Mouse (Mus musculus): ENCODE measurements around the gene Ripply2.
"Not testable (repeated sequence)": the region's sequence is repeated elsewhere in the genome, so short reads cannot be mapped to it uniquely, and the experiment has no call there.

Gene Ripply2

GRCm38 (mm10) chr9:87015288-87015937 lies at the start of gene Ripply2:
TSS of gene Ripply2 (plus strand) at chr9:87015537.
- DNase-seq: peak; percentile 83 to 84

GRCm38 (mm10) chr9:86972471-86972870 lies 42.9 kb upstream of the Ripply2 start:
- DNase-seq: not testable (repeated sequence)

- DNase-seq: peak; percentile 79 to 80
These were observed 41.8 kb upstream of the Ripply2 start for GRCm38 (mm10) chr9:86973562-86973961.

GRCm38 (mm10) chr9:86976896-86977295 lies 38.4 kb upstream of the Ripply2 start:
- peak; percentile 82 to 88 for DNase-seq

- DNase-seq: peak; percentile 59 to 70
These were observed 37.0 kb upstream of the Ripply2 start for GRCm38 (mm10) chr9:86978257-86978907.

- no peak for DNase-seq
These were observed 35.3 kb upstream of the Ripply2 start for GRCm38 (mm10) chr9:86980048-86980447.

GRCm38 (mm10) chr9:86980942-86981341 lies 34.4 kb upstream of the Ripply2 start:
- DNase-seq: no peak

- DNase-seq: peak in 1 of 2 experiments; percentile 26
These were observed 33.8 kb upstream of the Ripply2 start for GRCm38 (mm10) chr9:86981551-86981950.

GRCm38 (mm10) chr9:86984583-86984982 lies 30.8 kb upstream of the Ripply2 start:
- DNase-seq: no peak

GRCm38 (mm10) chr9:86985105-86985504 lies 30.2 kb upstream of the Ripply2 start:
- DNase-seq: no peak

- no peak for DNase-seq
These were observed 28.5 kb upstream of the Ripply2 start for GRCm38 (mm10) chr9:86986703-86987296.

GRCm38 (mm10) chr9:86989822-86990221 lies 25.5 kb upstream of the Ripply2 start:
- DNase-seq: no peak

- DNase-seq: no peak
These were observed 23.6 kb upstream of the Ripply2 start for GRCm38 (mm10) chr9:86991758-86992157.

- DNase-seq: no peak
These were observed 18.2 kb upstream of the Ripply2 start for GRCm38 (mm10) chr9:86997046-86997691.

- DNase-seq: peak in 1 of 2 experiments; percentile 40
These were observed 15.3 kb upstream of the Ripply2 start for GRCm38 (mm10) chr9:86999956-87000582.

GRCm38 (mm10) chr9:87004701-87005434 lies 10.5 kb upstream of the Ripply2 start:
- DNase-seq: peak; percentile 38 to 50

- peak in 1 of 2 experiments; percentile 32 for DNase-seq
These were observed 9.9 kb upstream of the Ripply2 start for GRCm38 (mm10) chr9:87005435-87005779.

GRCm38 (mm10) chr9:87008507-87008906 lies 6.8 kb upstream of the Ripply2 start:
- DNase-seq: no peak

GRCm38 (mm10) chr9:87008919-87009318 lies 6.4 kb upstream of the Ripply2 start:
- DNase-seq: no peak

- DNase-seq: no peak
These were observed 579 bp downstream of the Ripply2 start for GRCm38 (mm10) chr9:87015938-87016294.

- peak; percentile 94 to 98 for DNase-seq
These were observed 6.6 kb downstream of the Ripply2 start, which contains the start of gene Cyb5r4 for GRCm38 (mm10) chr9:87021778-87022523. TSS of gene Cyb5r4 (plus strand) at chr9:87022014.

GRCm38 (mm10) chr9:87025764-87026163 lies 10.4 kb downstream of the Ripply2 start:
- no peak for DNase-seq
